Mouse (Mus musculus) embryo, embryonic 10.5 days (tissue): ENCODE data around the gene Dtx3.
A peak's percentile ranks its signal among the peaks of the same experiment; 100 is the strongest.

Experiments
- DNase-seq: peaks from one replicate; pipeline ENCODE4 v3.0.0-alpha.2; 2015; ENCODE audit warnings: low spot score

Gene Dtx3

GRCm38 (mm10) chr10:127185506-127185905, 10.0 kb downstream of the Dtx3 start:
- no peak for DNase-seq

GRCm38 (mm10) chr10:127185101-127185500, 10.4 kb downstream of the Dtx3 start:
- DNase-seq: no peak

GRCm38 (mm10) chr10:127183759-127184158, 11.8 kb downstream of the Dtx3 start:
- peak; percentile 48 for DNase-seq

GRCm38 (mm10) chr10:127182624-127183023, 12.9 kb downstream of the Dtx3 start:
- DNase-seq: no peak

- no peak for DNase-seq
Observed at GRCm38 (mm10) chr10:127181566-127181965, 14.0 kb downstream of the Dtx3 start.

- no peak for DNase-seq
Observed at GRCm38 (mm10) chr10:127180695-127181047, 14.9 kb downstream of the Dtx3 start.

GRCm38 (mm10) chr10:127179871-127180694, 15.4 kb downstream of the Dtx3 start, which contains the start of gene Slc26a10:
Slc26a10 (minus strand) TSS chr10:127180645.
- DNase-seq: peak; percentile 36

GRCm38 (mm10) chr10:127178286-127179027, 17.1 kb downstream of the Dtx3 start:
- no peak for DNase-seq

GRCm38 (mm10) chr10:127177719-127178118, 17.8 kb downstream of the Dtx3 start:
- DNase-seq: peak; percentile 97

GRCm38 (mm10) chr10:127177235-127177634, 18.3 kb downstream of the Dtx3 start:
- no peak for DNase-seq

GRCm38 (mm10) chr10:127176756-127177155, 18.8 kb downstream of the Dtx3 start:
- peak; percentile 39 for DNase-seq

GRCm38 (mm10) chr10:127176228-127176627, 19.3 kb downstream of the Dtx3 start:
- no peak for DNase-seq

- DNase-seq: no peak
Observed at GRCm38 (mm10) chr10:127174170-127174569, 21.4 kb downstream of the Dtx3 start.

- DNase-seq: no peak
Observed at GRCm38 (mm10) chr10:127173148-127174065, 22.1 kb downstream of the Dtx3 start.

GRCm38 (mm10) chr10:127171631-127172200, 23.8 kb downstream of the Dtx3 start:
- DNase-seq: no peak

- peak; percentile 85 for DNase-seq
Observed at GRCm38 (mm10) chr10:127170837-127171272, 24.7 kb downstream of the Dtx3 start.

- DNase-seq: peak; percentile 72
Observed at GRCm38 (mm10) chr10:127170002-127170401, 25.5 kb downstream of the Dtx3 start.

GRCm38 (mm10) chr10:127167614-127168192, 27.8 kb downstream of the Dtx3 start:
- DNase-seq: no peak

- DNase-seq: no peak
Observed at GRCm38 (mm10) chr10:127166771-127167613, 28.5 kb downstream of the Dtx3 start.

- no peak for DNase-seq
Observed at GRCm38 (mm10) chr10:127166404-127166715, 29.2 kb downstream of the Dtx3 start.
